Mouse (Mus musculus): ENCODE measurements around the gene Ppara. TPM values are rescaled to one million over a fixed set of nuclear protein-coding genes. Genes with fewer than 3 reads are reported as not detected.

Gene Ppara
- 1.1 and 1.5 TPM in 2 replicates for polyA plus RNA-seq (2012; rRNA removed)

DNA sequence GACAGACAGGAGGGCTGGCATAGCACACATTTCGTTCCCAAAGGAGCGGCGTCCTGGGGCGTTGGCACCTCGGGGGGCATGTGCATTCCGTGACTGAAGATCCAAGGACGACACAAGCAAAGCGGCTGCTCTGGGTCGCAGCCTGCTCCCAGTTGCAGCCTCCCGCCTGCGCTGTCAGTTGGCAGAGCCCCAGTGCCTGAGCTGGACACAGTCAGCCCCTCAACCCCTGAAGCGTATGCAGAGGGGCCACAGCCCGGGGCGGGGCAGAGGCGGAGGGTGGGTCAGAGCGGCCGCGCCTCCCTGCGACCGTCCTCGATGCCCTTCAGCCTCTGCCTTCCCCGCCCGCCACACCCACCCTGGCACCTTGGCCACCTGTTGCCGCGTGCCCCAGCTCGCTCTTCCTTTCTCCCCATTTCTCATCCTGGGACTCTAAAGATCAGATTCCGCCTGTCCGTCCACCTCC lies at the start of gene Ppara:
Gene Ppara, plus strand, starts transcription at position 413 of the 463 bp plus-strand sequence.
- Histone ChIP-seq H3K4me1 (ENCODE audit: control insufficient read depth, insufficient read depth, low read length) (0 out of 2 replicates have a peak, but pooled peaks cover 5% of the 10 kb centered on the region), H3K4me3 (replicated peaks; ENCODE audit: insufficient read depth, low read depth, low read length) (peak within 1 kb of the TSS; percentile 33), H3K27me3 (ENCODE audit: control insufficient read depth, insufficient read depth, low read length) (peaks cover 8% of the 10 kb centered on the region; the same call in 1 of the 2 replicates), H3K27ac (ENCODE audit: insufficient read depth, low read length) (no peak within 1 kb of the TSS; the same call in 1 of the 2 replicates)
- WGBS, result 3% methylated on average over 28 of the region's 28 CpGs
- TF ChIP-seq POLR2A (IDR thresholded peaks at IDR 0.05; ENCODE audit: borderline replicate concordance, insufficient read depth, low read length) (no peak), CTCF (IDR thresholded peaks at IDR 0.05; ENCODE audit: borderline replicate concordance, insufficient read depth, low read depth, low read length) (no peak)
- no peak for DNase-seq

GRCm38 (mm10) chr15:85686641-85687395 lies 48.0 kb upstream of the Ppara start:
- no peak for DNase-seq
- Histone ChIP-seq H3K27ac (ENCODE audit: insufficient read depth, low read length) (peak overlapping the region; percentile 70), H3K4me1 (ENCODE audit: control insufficient read depth, insufficient read depth, low read length) (peaks cover 86% of the 10 kb centered on the region), H3K4me3 (replicated peaks; ENCODE audit: insufficient read depth, low read depth, low read length) (no peak overlapping the region), H3K27me3 (ENCODE audit: control insufficient read depth, insufficient read depth, low read length) (no peaks in the 10 kb centered on the region)
- TF ChIP-seq POLR2A (IDR thresholded peaks at IDR 0.05; ENCODE audit: borderline replicate concordance, insufficient read depth, low read length), result no peak
- no peak for TF ChIP-seq CTCF (IDR thresholded peaks at IDR 0.05; ENCODE audit: borderline replicate concordance, insufficient read depth, low read depth, low read length)
- 9% methylated on average over 11 of the region's 11 CpGs for WGBS

- H3K27me3 ChIP-seq (ENCODE audit: control insufficient read depth, insufficient read depth, low read length), result no peaks in the 10 kb centered on the region
- no peak overlapping the region for H3K4me3 ChIP-seq (replicated peaks; ENCODE audit: insufficient read depth, low read depth, low read length)
- WGBS, result 25% methylated on average over 15 of the region's 15 CpGs
- peaks cover 90% of the 10 kb centered on the region for H3K4me1 ChIP-seq (ENCODE audit: control insufficient read depth, insufficient read depth, low read length)
- DNase-seq, result no peak
- H3K27ac ChIP-seq (ENCODE audit: insufficient read depth, low read length), result peak overlapping the region; percentile 68; the same call in 1 of the 2 replicates
- TF ChIP-seq CTCF (IDR thresholded peaks at IDR 0.05; ENCODE audit: borderline replicate concordance, insufficient read depth, low read depth, low read length), result no peak
- TF ChIP-seq POLR2A (IDR thresholded peaks at IDR 0.05; ENCODE audit: borderline replicate concordance, insufficient read depth, low read length), result no peak
These were observed 47.0 kb upstream of the Ppara start for GRCm38 (mm10) chr15:85687630-85688410.

DNA sequence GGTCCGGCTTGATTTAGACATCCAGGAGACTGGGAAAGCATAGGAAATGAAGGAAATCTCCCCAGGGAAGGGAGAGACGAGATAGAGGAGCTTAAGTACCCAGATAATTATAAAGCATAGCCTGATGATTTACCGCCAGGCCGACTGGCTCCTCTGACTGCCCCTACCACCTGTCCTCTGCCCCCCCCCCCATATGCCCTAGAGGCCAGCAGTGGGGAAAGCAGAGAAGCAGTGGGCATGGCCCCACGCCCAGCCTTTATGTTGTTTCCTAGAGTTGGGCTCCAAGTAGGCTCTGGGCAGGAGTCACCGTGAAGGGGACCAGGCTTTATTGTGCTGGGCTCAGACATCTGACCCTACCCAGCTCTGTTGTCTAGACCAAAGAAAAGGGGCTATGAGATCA lies 46.0 kb upstream of the Ppara start:
- H3K4me1 ChIP-seq (ENCODE audit: control insufficient read depth, insufficient read depth, low read length), result peaks cover 85% of the 10 kb centered on the region
- TF ChIP-seq CTCF (IDR thresholded peaks at IDR 0.05; ENCODE audit: borderline replicate concordance, insufficient read depth, low read depth, low read length), result no peak
- TF ChIP-seq POLR2A (IDR thresholded peaks at IDR 0.05; ENCODE audit: borderline replicate concordance, insufficient read depth, low read length), result no peak
- no peaks in the 10 kb centered on the region for H3K27me3 ChIP-seq (ENCODE audit: control insufficient read depth, insufficient read depth, low read length)
- no peak overlapping the region for H3K4me3 ChIP-seq (replicated peaks; ENCODE audit: insufficient read depth, low read depth, low read length)
- WGBS, result 7% methylated on average over 6 of the region's 6 CpGs
- DNase-seq, result no peak
- H3K27ac ChIP-seq (ENCODE audit: insufficient read depth, low read length), result peak overlapping the region; percentile 51; the same call in 1 of the 2 replicates

- peak overlapping the region; percentile 51; the same call in 1 of the 2 replicates for H3K27ac ChIP-seq (ENCODE audit: insufficient read depth, low read length)
- 30% methylated on average over 6 of the region's 6 CpGs for WGBS
These were observed 45.3 kb upstream of the Ppara start for GRCm38 (mm10) chr15:85689523-85689922.

DNA sequence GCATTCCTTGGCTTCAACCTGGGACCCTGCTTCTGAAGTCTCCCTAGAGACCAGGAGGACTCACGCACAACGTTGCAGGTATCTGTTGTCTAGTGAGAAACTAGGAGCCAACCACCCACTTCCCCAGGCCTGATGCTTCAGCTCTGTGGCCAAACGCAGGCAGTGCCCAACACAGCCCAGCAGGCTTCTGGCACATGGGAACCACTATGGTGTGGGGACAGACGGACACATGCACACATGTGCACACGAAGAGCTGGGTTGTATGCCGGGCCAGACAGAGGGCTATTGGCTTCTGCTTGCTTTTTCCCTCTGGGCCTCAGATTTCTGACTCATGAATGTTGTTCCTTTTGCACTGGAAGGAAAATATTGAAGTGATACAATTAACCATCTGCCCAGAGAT lies 44.7 kb upstream of the Ppara start:
- no peak for DNase-seq
- H3K27me3 ChIP-seq (ENCODE audit: control insufficient read depth, insufficient read depth, low read length), result no peaks in the 10 kb centered on the region
- 4% methylated on average over 6 of the region's 6 CpGs for whole genome bisulfite sequencing
- TF ChIP-seq POLR2A (IDR thresholded peaks at IDR 0.05; ENCODE audit: borderline replicate concordance, insufficient read depth, low read length) (no peak), CTCF (IDR thresholded peaks at IDR 0.05; ENCODE audit: borderline replicate concordance, insufficient read depth, low read depth, low read length) (no peak)
- H3K4me3 ChIP-seq (replicated peaks; ENCODE audit: insufficient read depth, low read depth, low read length), result no peak overlapping the region
- peak overlapping the region; percentile 51; the same call in 1 of the 2 replicates for H3K27ac ChIP-seq (ENCODE audit: insufficient read depth, low read length)
- H3K4me1 ChIP-seq (ENCODE audit: control insufficient read depth, insufficient read depth, low read length), result peaks cover 82% of the 10 kb centered on the region

More at GRCm38 (mm10) chr15:85689523-85689922, 45.3 kb upstream of the Ppara start:
- H3K4me1 ChIP-seq (ENCODE audit: control insufficient read depth, insufficient read depth, low read length), result peaks cover 86% of the 10 kb centered on the region
- no peaks in the 10 kb centered on the region for H3K27me3 ChIP-seq (ENCODE audit: control insufficient read depth, insufficient read depth, low read length)
- no peak for DNase-seq
- no peak for TF ChIP-seq POLR2A (IDR thresholded peaks at IDR 0.05; ENCODE audit: borderline replicate concordance, insufficient read depth, low read length)
- no peak for TF ChIP-seq CTCF (IDR thresholded peaks at IDR 0.05; ENCODE audit: borderline replicate concordance, insufficient read depth, low read depth, low read length)
- no peak overlapping the region for H3K4me3 ChIP-seq (replicated peaks; ENCODE audit: insufficient read depth, low read depth, low read length)

- peak in 1 of 2 experiments; percentile 41 for DNase-seq
- Histone ChIP-seq H3K27me3 (ENCODE audit: control insufficient read depth, insufficient read depth, low read length) (no peaks in the 10 kb centered on the region), H3K27ac (ENCODE audit: insufficient read depth, low read length) (peak overlapping the region; percentile 26; the same call in 1 of the 2 replicates), H3K4me3 (replicated peaks; ENCODE audit: insufficient read depth, low read depth, low read length) (no peak overlapping the region), H3K4me1 (ENCODE audit: control insufficient read depth, insufficient read depth, low read length) (peaks cover 74% of the 10 kb centered on the region)
- WGBS, result 17% methylated on average over 5 of the region's 5 CpGs
- no peak for TF ChIP-seq CTCF (IDR thresholded peaks at IDR 0.05; ENCODE audit: borderline replicate concordance, insufficient read depth, low read depth, low read length)
These were observed 43.9 kb upstream of the Ppara start for GRCm38 (mm10) chr15:85690875-85691274.
